Mouse (Mus musculus) bone marrow macrophage, adult 2 months (primary cell): ENCODE data around the gene Tmem160.

Experiments
- CTCF ChIP-seq: IDR thresholded peaks from 2 replicates; pipeline ENCODE4 v1.5.1; 2012; ENCODE audit warnings: low read depth, mild to moderate bottlenecking, low read length, moderate library complexity
- POLR2A ChIP-seq: IDR thresholded peaks from 2 replicates; pipeline ENCODE4 v1.6.1; 2012; ENCODE audit warnings: mild to moderate bottlenecking, low read depth, low read length, borderline replicate concordance

DNA sequence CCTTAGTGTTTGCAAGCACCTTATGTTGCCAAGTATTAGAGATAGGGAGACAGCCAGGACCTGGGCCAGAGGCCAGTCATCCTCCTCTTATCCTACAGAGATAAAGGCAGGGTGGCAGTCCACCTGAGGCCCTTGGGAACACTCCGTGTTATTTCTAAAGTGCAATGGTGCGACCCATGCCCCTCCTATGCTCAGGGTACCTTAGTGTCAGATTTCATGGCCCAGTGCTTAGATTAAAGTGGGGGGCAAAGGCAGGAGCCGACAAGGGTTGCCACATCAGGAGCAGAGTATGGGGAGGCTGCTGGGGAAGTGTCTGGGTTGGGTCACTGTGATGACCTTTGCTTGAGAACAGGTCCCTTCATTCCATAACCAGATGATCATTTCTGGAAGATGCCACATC, 43.7 kb downstream of the Tmem160 start:
- TF ChIP-seq CTCF (no peak), POLR2A (no peak)
